Mouse (Mus musculus) cerebellum, adult 2 months (tissue): ENCODE measurements at regions not wholly inside any gene's neighbourhood (a gene's known extent, or its start where the extent isn't known, plus 50 kb on each side); places are given as distances from the start of the nearest gene placed in this dataset.

Experiments
- CTCF ChIP-seq: fragments of 200-500 bp; IDR thresholded peaks from 2 replicates; pipeline ENCODE4 v1.5.1; 2011; ENCODE audit warnings: low read depth, mild to moderate bottlenecking, control low read depth, low read length, moderate library complexity, borderline replicate concordance; ENCODE audit not compliant: insufficient read depth
- POLR2A ChIP-seq: fragments of 200-500 bp; IDR thresholded peaks from 2 replicates; pipeline ENCODE4 v1.6.1; 2011; ENCODE audit warnings: low read length, control low read depth, borderline replicate concordance; ENCODE audit not compliant: insufficient read depth

GRCm38 (mm10) chr4:83917009-83917408, 391.7 kb downstream of the Ccdc171 start:
- TF ChIP-seq POLR2A (no peak), CTCF (no peak)
